Mouse (Mus musculus) heart, adult 2 months (tissue): ENCODE measurements around the gene Dhx40.

Experiments used
- CTCF ChIP-seq: fragments of 200-600 bp; IDR thresholded peaks from 2 replicates; pipeline ENCODE4 v1.8.1; 2022; ENCODE audit warnings: antibody characterized with exemption, mild to moderate bottlenecking, moderate library complexity
- EP300 ChIP-seq: fragments of 200-500 bp; IDR thresholded peaks from 2 replicates; pipeline ENCODE4 v1.6.1; 2011; ENCODE audit warnings: low read depth, low read length, control low read depth; ENCODE audit not compliant: insufficient read depth
- POLR2A ChIP-seq: fragments of 200-500 bp; IDR thresholded peaks from 2 replicates; pipeline ENCODE4 v1.6.1; 2011; ENCODE audit warnings: mild to moderate bottlenecking, low read depth, low read length, control low read depth; ENCODE audit not compliant: insufficient read depth

DNA sequence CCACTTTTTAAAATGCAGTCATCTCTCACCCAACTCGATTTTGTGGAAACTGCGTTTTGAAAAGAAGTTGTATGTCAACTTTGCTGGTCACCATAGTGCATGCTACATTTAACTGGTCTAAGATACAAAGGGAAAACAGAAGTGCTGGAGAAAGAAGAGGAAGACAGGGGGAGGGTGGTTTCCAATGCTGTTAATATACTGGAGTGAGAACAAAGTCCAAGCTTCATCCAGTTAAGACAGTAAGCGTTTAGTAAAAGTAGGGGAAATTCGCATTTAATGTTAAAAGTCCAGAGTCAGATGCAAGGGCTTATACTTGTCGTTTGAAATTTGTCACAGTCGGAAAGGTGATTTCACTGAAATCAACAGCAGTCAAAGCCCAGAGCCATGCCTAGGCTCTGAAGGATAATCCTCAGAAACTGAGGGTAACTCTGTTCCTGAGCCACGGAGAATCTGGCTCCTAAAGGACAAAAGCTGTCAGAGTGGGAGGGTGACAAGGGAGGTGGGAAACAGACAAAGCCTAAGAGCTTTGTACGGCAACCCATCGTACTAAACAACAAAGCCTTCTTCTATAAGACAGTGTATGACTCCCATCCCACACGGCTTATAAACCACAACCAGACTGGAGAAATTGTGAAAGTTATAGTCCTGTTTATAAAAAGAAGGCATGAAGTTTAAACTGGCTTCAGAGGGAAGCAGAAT lies 73.2 kb downstream of the Dhx40 start:
- TF ChIP-seq CTCF (no peak), POLR2A (no peak), EP300 (no peak)
